Mouse (Mus musculus) cerebellum, adult 2 months (tissue): ENCODE data around the gene Gm14443. TPM values are rescaled to one million over a fixed set of nuclear protein-coding genes. Genes with fewer than 3 reads are reported as not detected.
"Not testable (repeated sequence)": the region's sequence is repeated elsewhere in the genome, so short reads cannot be mapped to it uniquely, and the experiment has no call there.

ENCODE experiments used
- DNase-seq, 2 experiments: peaks; one replicate each; pipeline ENCODE4 v3.0.0; 2021
- H3K27ac ChIP-seq: fragments of 200-500 bp; 2 replicates; pipeline ENCODE4 v1.5.1; 2012; ENCODE audit warnings: low read length, control low read depth, inconsistent platforms; ENCODE audit not compliant: insufficient read depth
- H3K27me3 ChIP-seq: fragments of 200-500 bp; 2 replicates; pipeline ENCODE4 v1.6.1; 2012; ENCODE audit warnings: inconsistent platforms, mild to moderate bottlenecking, low read length, moderate library complexity; ENCODE audit not compliant: control insufficient read depth, insufficient read depth
- H3K4me1 ChIP-seq: fragments of 200-500 bp; 2 replicates; pipeline ENCODE4 v1.6.1; 2011; ENCODE audit warnings: low read length; ENCODE audit not compliant: control insufficient read depth, insufficient read depth
- H3K4me3 ChIP-seq: fragments of 200-500 bp; replicated peaks from 2 replicates; pipeline ENCODE3; 2011; ENCODE audit warnings: mild to moderate bottlenecking, low read depth, low read length, control low read depth; ENCODE audit not compliant: insufficient read depth
- CTCF ChIP-seq: fragments of 200-500 bp; IDR thresholded peaks from 2 replicates; pipeline ENCODE4 v1.5.1; 2011; ENCODE audit warnings: low read depth, mild to moderate bottlenecking, control low read depth, low read length, moderate library complexity, borderline replicate concordance; ENCODE audit not compliant: insufficient read depth
- POLR2A ChIP-seq: fragments of 200-500 bp; IDR thresholded peaks from 2 replicates; pipeline ENCODE4 v1.6.1; 2011; ENCODE audit warnings: low read length, control low read depth, borderline replicate concordance; ENCODE audit not compliant: insufficient read depth
- WGBS: fragments of 180-500 bp; shearing (Covaris S2); methylation state at CpG from one replicate; pipeline ENCODE4 v1.1.7; 2018; 5-methylcytosine and 5-hydroxymethylcytosine counted together
- polyA plus RNA-seq: library from polyadenylated mRNA; depleted of rRNA; stranded (reverse); fragments of >200 nt; gene quantifications from 2 replicates; pipeline ENCODE4 v1.2.3, GENCODE M21; 2012; rRNA removed

Gm14443 gene
- polyA plus RNA-seq, result 3.9 and 4.0 TPM in 2 replicates

DNA sequence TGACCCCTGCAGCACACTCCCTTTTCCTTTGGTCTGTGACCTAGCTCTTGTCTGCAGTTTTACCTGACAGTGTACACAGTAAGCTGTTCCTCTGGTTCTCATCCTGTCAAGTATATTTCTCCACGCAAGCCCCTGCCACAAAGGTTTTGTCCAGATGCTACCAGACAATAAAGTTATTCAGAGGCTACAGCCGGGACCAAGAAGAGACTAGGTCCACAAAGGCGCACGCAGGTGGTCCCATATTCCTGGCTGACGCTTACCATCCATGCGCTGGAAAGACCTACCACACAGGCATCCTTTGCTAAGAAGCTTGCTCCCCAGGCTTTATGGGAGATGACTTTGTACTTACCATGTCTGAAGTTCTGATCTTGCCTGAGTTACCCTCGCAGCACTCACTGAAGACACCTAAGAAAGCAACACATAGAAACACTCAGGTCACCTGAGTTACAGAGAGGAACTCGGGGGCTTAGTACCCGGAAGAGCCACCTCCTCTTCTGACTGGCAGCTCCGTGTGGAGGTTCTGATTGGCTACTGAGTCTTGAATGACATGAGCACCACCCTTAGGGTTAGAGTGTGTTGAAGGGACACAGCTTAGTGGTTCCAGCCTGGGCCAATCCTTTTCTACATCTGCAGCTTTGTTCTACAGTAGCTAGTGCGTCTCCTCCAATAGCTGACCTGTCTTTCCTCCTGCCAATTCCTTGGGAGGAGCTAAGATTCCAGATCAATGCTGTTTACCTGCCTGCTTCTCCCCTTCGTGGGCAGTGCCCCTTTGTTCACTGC lies at the start of gene Gm14443:
TSS of gene Gm14443 (minus strand) at position 471 of the 780 bp plus-strand sequence.
- not testable (repeated sequence) for H3K4me3 ChIP-seq, H3K4me1 ChIP-seq, DNase-seq, H3K27me3 ChIP-seq, H3K27ac ChIP-seq
- 77% methylated on average over 12 of the region's 12 CpGs for WGBS

DNA sequence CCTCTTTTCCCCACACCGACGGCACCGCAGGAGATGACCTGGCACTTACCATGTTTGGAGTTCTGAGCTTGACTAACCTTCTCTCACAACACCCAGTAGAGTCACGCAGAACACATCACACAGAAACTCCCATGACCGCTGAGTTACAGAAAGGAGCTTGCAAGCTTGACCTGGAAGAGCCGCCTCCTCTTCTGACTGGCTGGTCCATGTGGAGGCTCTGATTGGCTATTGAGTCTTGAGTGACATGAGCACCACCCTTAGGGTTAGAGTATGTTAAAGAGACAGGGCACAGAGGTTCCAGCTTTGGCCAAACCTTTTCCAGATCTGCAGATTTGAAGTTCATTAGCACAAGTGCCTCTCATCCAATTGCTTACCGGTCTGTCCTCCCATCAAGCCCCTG lies 31.1 kb upstream of the Gm14443 start, which contains the start of gene Gm14391:
TSS of gene Gm14391 (minus strand) at position 186 of the 400 bp plus-strand sequence.
- H3K27me3 ChIP-seq, H3K4me1 ChIP-seq: not testable (repeated sequence)
- no CpG with 5 or more reads among the region's 7 CpGs for WGBS

GRCm38 (mm10) chr2:175179008-175179407 lies 3.3 kb upstream of the Gm14443 start:
- not testable (repeated sequence) for H3K4me1 ChIP-seq, DNase-seq, H3K27ac ChIP-seq, H3K27me3 ChIP-seq, H3K4me3 ChIP-seq
- 64% methylated on average over 1 of the region's 1 CpGs for WGBS

More for the DNA sequence above, 31.1 kb upstream of the Gm14443 start, which contains the start of gene Gm14391:
- not testable (repeated sequence) for H3K4me3 ChIP-seq, H3K27ac ChIP-seq, DNase-seq

DNA sequence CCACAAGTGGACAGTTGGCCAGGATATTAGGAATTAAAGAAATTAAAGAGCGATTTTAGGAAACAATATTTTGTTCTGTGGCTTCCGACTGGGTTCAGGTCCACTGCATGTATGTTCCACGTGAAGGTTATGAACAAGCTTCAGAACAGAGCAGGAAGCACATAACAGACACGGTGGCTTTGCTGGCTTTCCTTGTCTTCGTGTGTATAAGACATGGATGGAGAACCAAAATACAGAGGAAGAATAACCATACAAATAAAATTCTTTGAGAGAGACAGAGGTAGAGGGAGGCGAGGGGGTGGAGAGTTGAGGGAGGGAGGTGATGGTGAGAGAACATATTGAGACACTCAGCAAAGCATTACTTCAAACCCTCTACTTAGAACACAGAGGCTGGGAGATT lies 641 bp upstream of the Gm14443 start:
- no peak overlapping the region for H3K27ac ChIP-seq
- no peaks in the 10 kb centered on the region for H3K4me1 ChIP-seq
- no peak for TF ChIP-seq CTCF
- TF ChIP-seq POLR2A, result no peak
- no peaks in the 10 kb centered on the region for H3K27me3 ChIP-seq
- no peak overlapping the region for H3K4me3 ChIP-seq
- DNase-seq, result no peak
- 86% methylated on average over 6 of the region's 6 CpGs for WGBS

- WGBS, result 81% methylated on average over 2 of the region's 2 CpGs
- H3K4me1 ChIP-seq, H3K27ac ChIP-seq, DNase-seq, H3K27me3 ChIP-seq, H3K4me3 ChIP-seq: not testable (repeated sequence)
Measured at GRCm38 (mm10) chr2:175174058-175174457, 1.6 kb downstream of the Gm14443 start.

DNA sequence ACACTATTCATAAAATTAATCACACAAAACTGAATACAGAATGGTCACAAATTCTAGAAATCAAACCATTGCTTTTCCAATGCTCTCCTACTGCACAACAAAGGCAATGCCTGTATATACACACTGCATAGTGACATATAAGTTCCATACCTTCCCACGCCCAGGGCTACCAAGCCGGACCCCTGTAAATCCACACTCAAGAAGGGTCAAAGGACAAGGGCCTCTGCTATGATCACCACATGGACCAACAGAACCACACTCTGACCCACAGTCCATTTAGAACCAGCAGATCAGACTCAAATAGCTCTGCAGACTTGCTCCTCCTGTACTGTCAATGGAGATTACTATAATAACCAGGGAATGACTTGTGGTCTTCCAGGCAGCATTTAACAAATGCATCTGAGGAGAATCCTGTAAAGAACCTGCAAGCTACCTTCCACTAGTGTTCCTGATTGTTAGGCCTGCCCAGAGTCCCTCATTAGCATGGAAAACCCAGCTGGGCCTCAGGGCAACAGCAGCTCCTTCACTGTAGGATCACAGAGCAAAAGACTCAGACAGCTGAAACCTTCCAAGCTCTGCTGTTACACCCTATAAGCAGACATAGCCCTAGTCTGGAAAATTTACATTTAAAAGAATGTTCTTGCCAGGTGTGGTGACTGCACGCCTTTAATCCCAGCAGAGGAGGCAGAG lies 2.6 kb downstream of the Gm14443 start:
- 81% methylated on average over 3 of the region's 3 CpGs for WGBS
- not testable (repeated sequence) for H3K4me3 ChIP-seq

DNA sequence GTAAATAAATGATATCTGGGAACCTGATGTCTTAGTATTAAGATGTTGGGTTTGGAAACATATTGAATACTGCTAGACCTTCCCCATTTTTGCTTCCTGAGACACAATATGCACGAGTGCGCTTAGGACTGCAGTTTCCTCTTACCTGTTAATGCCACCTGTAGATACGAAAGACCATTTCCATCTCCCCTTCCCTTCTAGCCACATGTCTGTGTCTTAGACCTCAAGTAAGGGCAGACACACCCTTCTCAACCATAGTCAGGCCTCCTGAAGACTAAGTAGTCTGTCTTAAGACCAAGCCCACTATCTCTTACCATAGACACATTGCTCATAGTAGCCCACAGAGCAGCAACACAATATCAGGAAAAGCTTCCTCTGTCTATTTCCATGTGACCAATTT lies 3.5 kb downstream of the Gm14443 start:
- no peak for DNase-seq
- H3K27me3 ChIP-seq, result no peaks in the 10 kb centered on the region
- H3K4me3 ChIP-seq, result no peak overlapping the region
- no peaks in the 10 kb centered on the region for H3K4me1 ChIP-seq
- no peak overlapping the region for H3K27ac ChIP-seq
- TF ChIP-seq CTCF (no peak), POLR2A (no peak)
- 90% methylated on average over 3 of the region's 3 CpGs for WGBS

More for the DNA sequence above, 2.6 kb downstream of the Gm14443 start:
- H3K4me1 ChIP-seq, H3K27ac ChIP-seq, DNase-seq, H3K27me3 ChIP-seq: not testable (repeated sequence)

DNA sequence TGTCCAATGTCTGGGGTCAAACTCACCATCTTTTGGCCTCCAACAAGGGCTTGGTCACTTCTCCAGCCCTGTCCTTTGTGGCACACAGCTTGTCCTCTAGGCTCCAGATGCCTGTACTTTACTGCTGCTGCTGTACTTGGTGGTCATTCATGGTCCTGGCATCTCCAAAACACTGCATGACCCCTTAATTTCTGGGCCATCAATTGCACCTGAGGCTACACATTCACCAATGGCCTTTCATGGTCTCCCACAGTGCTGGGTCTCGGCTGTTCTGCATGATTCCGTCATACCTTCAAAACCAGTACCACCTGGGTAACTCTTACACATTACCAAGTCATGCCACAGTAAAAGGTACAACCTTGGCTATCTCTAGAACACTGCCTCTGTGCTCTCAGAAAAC lies 8.8 kb downstream of the Gm14443 start:
- not testable (repeated sequence) for DNase-seq, H3K4me1 ChIP-seq, H3K4me3 ChIP-seq, H3K27me3 ChIP-seq, H3K27ac ChIP-seq
- WGBS, result 88% methylated on average over 2 of the region's 2 CpGs

- 94% methylated on average over 12 of the region's 12 CpGs for WGBS
- H3K4me3 ChIP-seq, DNase-seq, H3K27ac ChIP-seq, H3K4me1 ChIP-seq, H3K27me3 ChIP-seq: not testable (repeated sequence)
Measured at GRCm38 (mm10) chr2:175165110-175165509, 10.6 kb downstream of the Gm14443 start.

GRCm38 (mm10) chr2:175161438-175161837 lies 14.2 kb downstream of the Gm14443 start:
- 90% methylated on average over 4 of the region's 4 CpGs for WGBS
- not testable (repeated sequence) for DNase-seq, H3K4me1 ChIP-seq, H3K27me3 ChIP-seq, H3K27ac ChIP-seq, H3K4me3 ChIP-seq
